Mouse (Mus musculus): ENCODE data around the gene Uckl1. TPM values are rescaled to one million over a fixed set of nuclear protein-coding genes. Genes with fewer than 3 reads are reported as not detected.

Gene Uckl1
- polyA plus RNA-seq, 1 experiment from 2014 or later, result 66.7 TPM

DNA sequence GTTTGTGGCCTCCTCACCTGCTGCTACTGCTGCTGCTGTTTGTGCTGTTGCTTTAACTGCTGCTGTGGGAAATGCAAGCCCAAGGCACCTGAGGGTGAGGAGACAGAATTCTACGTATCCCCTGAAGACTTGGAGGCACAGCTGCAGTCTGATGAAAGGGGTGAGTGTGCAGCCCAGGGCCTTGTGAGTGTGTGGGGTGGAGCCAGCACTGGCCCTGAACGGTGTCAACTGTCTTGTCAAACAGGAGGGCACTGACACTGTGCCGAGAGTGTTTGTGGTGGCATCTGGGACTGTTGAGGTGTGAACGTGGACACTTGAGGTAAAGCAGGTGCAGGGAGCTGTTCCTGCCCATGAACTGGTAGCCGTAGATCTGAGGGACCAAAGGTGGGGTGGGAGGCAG is 36.0 kb downstream of the Uckl1 start:
- Histone ChIP-seq H3K4me1 (ENCODE audit: control insufficient read depth, insufficient read depth, low read length) (0 out of 2 replicates have a peak, but pooled peaks cover 3% of the 10 kb centered on the region), H3K36me3 (ENCODE audit: control insufficient read depth, insufficient read depth, low read length) (peaks cover 38% of the 10 kb centered on the region), H3K4me3 (ENCODE audit: low read depth, low read length) (no peak overlapping the region), H3K27me3 (ENCODE audit: control insufficient read depth, insufficient read depth, low read length) (no peaks in the 10 kb centered on the region), H3K27ac (ENCODE audit: low read depth, low read length) (no peak overlapping the region), H3K9ac (ENCODE audit: low read depth, low read length) (no peak overlapping the region), H3K9me3 (replicated peaks; ENCODE audit: control insufficient read depth, low read length) (no peaks in the 10 kb centered on the region), H3K4me2 (no peak overlapping the region)
- no peak for ATAC-seq (replicated peaks; ENCODE audit: insufficient number of reproducible peaks, low FRiP score, low TSS enrichment)
- WGBS (ENCODE audit: insufficient replicate concordance), result 80% methylated on average over 5 of the region's 5 CpGs

DNA sequence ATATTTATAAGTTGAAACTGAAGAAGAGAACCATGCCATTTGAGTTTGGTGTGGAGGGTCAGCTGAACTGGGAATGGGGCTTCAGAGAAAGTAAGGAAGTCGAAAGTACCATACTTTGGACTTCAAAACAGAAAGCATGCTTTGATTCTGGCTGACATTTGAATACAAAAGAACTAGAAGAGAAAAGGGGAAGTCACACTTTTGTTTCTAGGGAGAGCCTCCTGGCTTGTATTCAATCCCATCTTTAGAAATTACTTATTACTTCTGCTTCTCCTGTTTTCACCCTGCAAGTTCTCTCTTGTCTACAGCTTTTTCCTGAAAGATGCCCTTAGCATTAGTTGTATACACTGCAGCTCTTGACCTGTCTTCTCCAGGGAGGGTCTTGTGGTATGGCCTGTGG is 36.5 kb downstream of the Uckl1 start:
- H3K36me3 ChIP-seq (ENCODE audit: control insufficient read depth, insufficient read depth, low read length), result peaks cover 38% of the 10 kb centered on the region
- no peak for ATAC-seq (replicated peaks; ENCODE audit: insufficient number of reproducible peaks, low FRiP score, low TSS enrichment)
- no peaks in the 10 kb centered on the region for H3K9me3 ChIP-seq (replicated peaks; ENCODE audit: control insufficient read depth, low read length)
- no peak overlapping the region for H3K9ac ChIP-seq (ENCODE audit: low read depth, low read length)
- H3K4me1 ChIP-seq (ENCODE audit: control insufficient read depth, insufficient read depth, low read length), result 0 out of 2 replicates have a peak, but pooled peaks cover 3% of the 10 kb centered on the region
- H3K4me3 ChIP-seq (ENCODE audit: low read depth, low read length), result no peak overlapping the region
- 82% methylated on average over 1 of the region's 1 CpGs for WGBS (ENCODE audit: insufficient replicate concordance)
- no peak overlapping the region for H3K4me2 ChIP-seq
- H3K27ac ChIP-seq (ENCODE audit: low read depth, low read length), result no peak overlapping the region
- H3K27me3 ChIP-seq (ENCODE audit: control insufficient read depth, insufficient read depth, low read length), result no peaks in the 10 kb centered on the region

DNA sequence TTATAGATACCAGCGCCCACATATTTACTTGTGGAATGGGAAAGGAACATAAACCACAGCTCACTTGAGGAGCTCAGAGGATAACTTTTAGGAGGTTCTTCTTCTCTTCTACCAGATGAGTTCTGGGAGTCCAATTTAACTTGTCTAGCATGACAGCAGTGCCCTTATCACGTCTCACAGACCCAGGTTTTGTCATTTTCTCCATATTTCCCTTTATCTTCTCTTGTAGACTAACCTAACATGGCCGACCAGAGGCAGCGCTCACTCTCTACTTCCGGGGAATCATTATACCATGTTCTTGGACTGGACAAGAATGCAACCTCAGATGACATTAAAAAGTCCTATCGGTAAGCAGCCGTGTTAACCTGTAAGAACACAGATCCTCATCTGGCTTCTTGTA is 38.5 kb downstream of the Uckl1 start:
- Histone ChIP-seq H3K4me1 (ENCODE audit: control insufficient read depth, insufficient read depth, low read length) (0 out of 2 replicates have a peak, but pooled peaks cover 3% of the 10 kb centered on the region), H3K9me3 (replicated peaks; ENCODE audit: control insufficient read depth, low read length) (no peaks in the 10 kb centered on the region), H3K9ac (ENCODE audit: low read depth, low read length) (no peak overlapping the region), H3K36me3 (ENCODE audit: control insufficient read depth, insufficient read depth, low read length) (peaks cover 24% of the 10 kb centered on the region), H3K4me2 (no peak overlapping the region), H3K27me3 (ENCODE audit: control insufficient read depth, insufficient read depth, low read length) (no peaks in the 10 kb centered on the region), H3K4me3 (ENCODE audit: low read depth, low read length) (no peak overlapping the region), H3K27ac (ENCODE audit: low read depth, low read length) (no peak overlapping the region)
- ATAC-seq (replicated peaks; ENCODE audit: insufficient number of reproducible peaks, low FRiP score, low TSS enrichment), result no peak
- WGBS (ENCODE audit: insufficient replicate concordance), result 90% methylated on average over 7 of the region's 7 CpGs

GRCm38 (mm10) chr2:181541761-181542380 is 42.8 kb downstream of the Uckl1 start:
- 91% methylated on average over 6 of the region's 6 CpGs for WGBS (ENCODE audit: insufficient replicate concordance)
- ATAC-seq (replicated peaks; ENCODE audit: insufficient number of reproducible peaks, low FRiP score, low TSS enrichment), result no peak
- H3K4me2 ChIP-seq, result no peak overlapping the region

GRCm38 (mm10) chr2:181537444-181538047 is 47.1 kb downstream of the Uckl1 start:
- Histone ChIP-seq H3K27ac (ENCODE audit: low read depth, low read length) (peak overlapping the region; percentile 55), H3K9ac (ENCODE audit: low read depth, low read length) (no peak overlapping the region), H3K36me3 (ENCODE audit: control insufficient read depth, insufficient read depth, low read length) (no peaks in the 10 kb centered on the region; the same call in 1 of the 2 replicates), H3K4me1 (ENCODE audit: control insufficient read depth, insufficient read depth, low read length) (peaks cover 8% of the 10 kb centered on the region; the same call in 1 of the 2 replicates), H3K4me3 (ENCODE audit: low read depth, low read length) (no peak overlapping the region), H3K4me2 (peak overlapping the region; percentile 3; the same call in 1 of the 2 replicates), H3K9me3 (replicated peaks; ENCODE audit: control insufficient read depth, low read length) (no peaks in the 10 kb centered on the region), H3K27me3 (ENCODE audit: control insufficient read depth, insufficient read depth, low read length) (no peaks in the 10 kb centered on the region)
- ATAC-seq (replicated peaks; ENCODE audit: insufficient number of reproducible peaks, low FRiP score, low TSS enrichment), result peak; percentile 78
- 75% methylated on average over 2 of the region's 2 CpGs for WGBS (ENCODE audit: insufficient replicate concordance)

More at GRCm38 (mm10) chr2:181541761-181542380, 42.8 kb downstream of the Uckl1 start:
- Histone ChIP-seq H3K9ac (ENCODE audit: low read depth, low read length) (no peak overlapping the region), H3K27me3 (ENCODE audit: control insufficient read depth, insufficient read depth, low read length) (no peaks in the 10 kb centered on the region), H3K36me3 (ENCODE audit: control insufficient read depth, insufficient read depth, low read length) (no peaks in the 10 kb centered on the region; the same call in 1 of the 2 replicates), H3K27ac (ENCODE audit: low read depth, low read length) (no peak overlapping the region), H3K4me3 (ENCODE audit: low read depth, low read length) (no peak overlapping the region), H3K9me3 (replicated peaks; ENCODE audit: control insufficient read depth, low read length) (no peaks in the 10 kb centered on the region), H3K4me1 (ENCODE audit: control insufficient read depth, insufficient read depth, low read length) (peaks cover 10% of the 10 kb centered on the region; the same call in 1 of the 2 replicates)

DNA sequence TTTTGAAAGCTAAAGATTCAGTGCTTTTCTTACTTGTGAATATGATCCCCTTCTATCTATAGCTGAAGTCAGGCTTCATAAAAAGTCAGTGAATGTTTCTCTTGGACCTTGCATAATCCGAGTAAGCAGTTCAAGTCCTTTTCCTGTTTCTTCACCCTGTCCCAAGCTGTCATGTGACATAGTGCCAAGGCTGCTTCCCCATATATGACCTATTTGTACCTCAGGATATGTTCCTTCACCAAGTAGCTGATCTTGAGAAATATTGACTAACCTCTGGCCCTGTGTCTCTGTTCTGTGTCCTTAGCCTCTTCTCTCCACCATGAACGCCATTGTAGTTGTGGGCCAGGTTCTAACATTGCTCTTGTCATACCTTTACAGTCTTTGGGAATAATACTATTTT is 48.3 kb downstream of the Uckl1 start:
- Histone ChIP-seq H3K4me2 (no peak overlapping the region), H3K27me3 (ENCODE audit: control insufficient read depth, insufficient read depth, low read length) (no peaks in the 10 kb centered on the region), H3K9ac (ENCODE audit: low read depth, low read length) (no peak overlapping the region), H3K36me3 (ENCODE audit: control insufficient read depth, insufficient read depth, low read length) (no peaks in the 10 kb centered on the region; the same call in 1 of the 2 replicates), H3K9me3 (replicated peaks; ENCODE audit: control insufficient read depth, low read length) (no peaks in the 10 kb centered on the region), H3K4me3 (ENCODE audit: low read depth, low read length) (no peak overlapping the region), H3K27ac (ENCODE audit: low read depth, low read length) (no peak overlapping the region), H3K4me1 (ENCODE audit: control insufficient read depth, insufficient read depth, low read length) (peaks cover 8% of the 10 kb centered on the region; the same call in 1 of the 2 replicates)
- ATAC-seq (replicated peaks; ENCODE audit: insufficient number of reproducible peaks, low FRiP score, low TSS enrichment), result no peak
- WGBS (ENCODE audit: insufficient replicate concordance), result 85% methylated on average over 2 of the region's 2 CpGs

DNA sequence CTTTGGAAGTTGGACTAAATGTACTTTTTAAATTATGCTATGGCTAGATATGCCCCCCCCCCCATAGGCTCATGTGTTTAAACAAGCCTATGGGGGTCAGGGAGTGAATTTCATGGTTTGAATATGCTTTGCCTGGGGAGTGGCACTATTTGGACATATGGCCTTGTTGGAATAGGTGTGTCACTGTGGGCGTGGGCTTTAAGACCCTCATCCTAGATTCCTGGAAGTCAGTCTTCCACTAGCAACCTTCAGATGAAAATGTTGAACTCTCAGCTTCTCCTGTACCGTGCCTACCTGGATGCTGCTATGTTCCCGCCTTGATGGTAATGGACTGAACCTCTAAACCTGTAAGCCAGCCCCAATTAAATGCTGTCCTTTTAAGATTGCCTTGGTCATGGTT is 52.1 kb downstream of the Uckl1 start:
- WGBS (ENCODE audit: insufficient replicate concordance), result 94% methylated on average over 3 of the region's 3 CpGs
- no peak for ATAC-seq (replicated peaks; ENCODE audit: insufficient number of reproducible peaks, low FRiP score, low TSS enrichment)
- Histone ChIP-seq H3K9me3 (replicated peaks; ENCODE audit: control insufficient read depth, low read length) (no peaks in the 10 kb centered on the region), H3K4me2 (no peak overlapping the region), H3K4me3 (ENCODE audit: low read depth, low read length) (no peak overlapping the region), H3K4me1 (ENCODE audit: control insufficient read depth, insufficient read depth, low read length) (peaks cover 2% of the 10 kb centered on the region; the same call in 1 of the 2 replicates), H3K9ac (ENCODE audit: low read depth, low read length) (no peak overlapping the region), H3K27me3 (ENCODE audit: control insufficient read depth, insufficient read depth, low read length) (no peaks in the 10 kb centered on the region), H3K27ac (ENCODE audit: low read depth, low read length) (no peak overlapping the region), H3K36me3 (ENCODE audit: control insufficient read depth, insufficient read depth, low read length) (peaks cover 5% of the 10 kb centered on the region; the same call in 1 of the 2 replicates)

DNA sequence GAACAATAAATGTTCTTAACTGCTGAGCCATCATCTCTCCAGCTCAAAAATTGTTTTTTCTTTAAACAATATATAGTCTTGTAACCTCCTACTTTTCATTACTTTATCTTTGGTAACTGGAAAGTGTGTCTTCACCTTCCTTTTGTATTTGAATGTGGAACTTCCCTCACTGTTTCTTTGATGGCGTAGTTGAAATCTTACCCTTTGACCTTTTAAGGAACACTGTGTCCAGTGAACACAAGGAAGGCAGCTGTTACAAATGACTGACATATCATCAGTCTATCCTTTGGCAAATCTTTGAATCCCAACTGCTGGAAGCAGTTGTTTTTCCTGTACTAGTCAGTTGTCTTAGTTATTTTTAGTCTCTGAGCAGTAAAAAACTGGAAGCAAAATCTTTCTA is 55.6 kb downstream of the Uckl1 start:
- Histone ChIP-seq H3K4me1 (ENCODE audit: control insufficient read depth, insufficient read depth, low read length) (no peaks in the 10 kb centered on the region; the same call in 1 of the 2 replicates), H3K4me3 (ENCODE audit: low read depth, low read length) (no peak overlapping the region), H3K4me2 (no peak overlapping the region), H3K9me3 (replicated peaks; ENCODE audit: control insufficient read depth, low read length) (no peaks in the 10 kb centered on the region), H3K27ac (ENCODE audit: low read depth, low read length) (no peak overlapping the region), H3K9ac (ENCODE audit: low read depth, low read length) (no peak overlapping the region), H3K27me3 (ENCODE audit: control insufficient read depth, insufficient read depth, low read length) (no peaks in the 10 kb centered on the region), H3K36me3 (ENCODE audit: control insufficient read depth, insufficient read depth, low read length) (peaks cover 5% of the 10 kb centered on the region; the same call in 1 of the 2 replicates)
- 83% methylated on average over 1 of the region's 1 CpGs for WGBS (ENCODE audit: insufficient replicate concordance)
- no peak for ATAC-seq (replicated peaks; ENCODE audit: insufficient number of reproducible peaks, low FRiP score, low TSS enrichment)
